ENCODE assay signal across 9 mouse cellular contexts in the genomic region with DNA sequence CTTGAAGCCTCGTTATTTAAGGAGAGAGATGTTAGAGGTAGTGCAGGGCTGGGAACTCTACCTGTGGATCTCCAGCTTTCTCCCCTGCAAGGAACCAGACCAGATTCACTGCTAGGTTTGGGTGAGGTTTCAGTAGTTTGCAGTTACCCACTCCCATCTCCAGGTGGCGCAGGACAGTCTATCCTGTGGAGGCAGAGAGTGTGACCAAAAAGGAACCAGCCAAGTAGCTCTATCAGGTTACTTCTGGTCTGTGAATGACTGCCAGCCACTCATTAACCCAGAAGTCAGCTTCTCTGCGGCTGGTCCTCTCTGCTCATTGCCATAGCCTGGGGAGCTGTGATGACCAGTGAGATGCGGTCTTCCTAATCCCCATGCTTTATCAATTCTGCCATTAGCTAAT.
DNase-seq lines count a peak whose midpoint lies in the region; ATAC-seq and TF ChIP-seq lines count a peak whose summit lies in the region.
"Had no signal": no experiment of that assay in that cellular context is flagged by ENCODE, and none has a peak within 500 bp of the region (broad histone marks: within the 10 kb centered on the region; RNA-seq: fewer than 3 reads in every experiment).

No protein-coding gene starts in this region.

- H3K4me2 ChIP-seq in stomach, postnatal 0 days (replicated peaks; ENCODE audit: low read depth): no peak overlapping the region

- ATAC-seq in stomach, postnatal 0 days (ENCODE audit: low FRiP score, low TSS enrichment): no peak

- no peak overlapping the region for H3K9ac ChIP-seq in stomach, postnatal 0 days (ENCODE audit: low read length)

- TF ChIP-seq EP300 in stomach, postnatal 0 days (optimal IDR thresholded peaks at IDR 0.05): no peak

- peak; percentile 66 for TF ChIP-seq CTCF in layer of hippocampus, adult 2 months (conservative IDR thresholded peaks at IDR 0.05)
- TF ChIP-seq CTCF in stomach, postnatal 0 days (IDR thresholded peaks at IDR 0.05; ENCODE audit: low read depth): peak; percentile 69

- H3K36me3 ChIP-seq in stomach, postnatal 0 days (ENCODE audit: control insufficient read depth, insufficient read depth, low read length): no peaks in the 10 kb centered on the region

- H3K27ac ChIP-seq in layer of hippocampus, adult 2 months: no peak overlapping the region
- H3K27ac ChIP-seq in stomach, postnatal 0 days (replicated peaks): no peak overlapping the region

- H3K4me3 ChIP-seq in layer of hippocampus, adult 2 months: no peak overlapping the region
- no peak overlapping the region for H3K4me3 ChIP-seq in stomach, postnatal 0 days (ENCODE audit: low read depth, low read length)
- H3K4me3 ChIP-seq: megakaryocyte, embryonic 14.5 days had no signal

- H3K27me3 ChIP-seq in stomach, postnatal 0 days (ENCODE audit: control insufficient read depth, insufficient read depth, low read length): no peaks in the 10 kb centered on the region
- H3K27me3 ChIP-seq: megakaryocyte, embryonic 14.5 days had no signal

- H3K4me1 ChIP-seq in stomach, postnatal 0 days (replicated peaks; ENCODE audit: control insufficient read depth, insufficient read depth): no peaks in the 10 kb centered on the region
- H3K4me1 ChIP-seq: megakaryocyte, embryonic 14.5 days had no signal

- DNase-seq in layer of hippocampus, adult 2 months (ENCODE audit: low spot score in 2 of 2): no peak
- no peak for DNase-seq in layer of hippocampus, postnatal 14 days (ENCODE audit: low spot score in 2 of 2)
- DNase-seq in adrenal gland, postnatal 14 days: peak; percentile 31
- peak; percentile 9 for DNase-seq in fibroblast of lung, adult 2 months (ENCODE audit: low read depth)
- DNase-seq in kidney, postnatal 36 days: peak; percentile 46 to 76
- DNase-seq in stomach, postnatal 0 days (ENCODE audit: low spot score): peak; percentile 25
- no peak for DNase-seq in frontal cortex, postnatal 36 days (ENCODE audit: low spot score in 2 of 2)
- DNase-seq in ovary, adult 18-20 months (ENCODE audit: low spot score): no peak

- WGBS in stomach, postnatal 0 days: 61% methylated on average over 4 of the region's 4 CpGs

- H3K9me3 ChIP-seq in stomach, postnatal 0 days (ENCODE audit: control insufficient read depth, low read length): no peaks in the 10 kb centered on the region

Comparison
In these comparisons a context has a peak if more than half of its experiments do, and no peak if none do; other contexts are left out.
1. DNase-seq: peak in adrenal gland, postnatal 14 days (single experiment), fibroblast of lung, adult 2 months (single experiment), kidney, postnatal 36 days (2 of 2) and stomach, postnatal 0 days (single experiment); none in layer of hippocampus, adult 2 months (0 of 2), layer of hippocampus, postnatal 14 days (0 of 2), frontal cortex, postnatal 36 days (0 of 2) and ovary, adult 18-20 months (single experiment).